Mouse (Mus musculus): ENCODE measurements at regions not wholly inside any gene's neighbourhood (a gene's known extent, or its start where the extent isn't known, plus 50 kb on each side); places are given as distances from the start of the nearest gene placed in this dataset.

DNA sequence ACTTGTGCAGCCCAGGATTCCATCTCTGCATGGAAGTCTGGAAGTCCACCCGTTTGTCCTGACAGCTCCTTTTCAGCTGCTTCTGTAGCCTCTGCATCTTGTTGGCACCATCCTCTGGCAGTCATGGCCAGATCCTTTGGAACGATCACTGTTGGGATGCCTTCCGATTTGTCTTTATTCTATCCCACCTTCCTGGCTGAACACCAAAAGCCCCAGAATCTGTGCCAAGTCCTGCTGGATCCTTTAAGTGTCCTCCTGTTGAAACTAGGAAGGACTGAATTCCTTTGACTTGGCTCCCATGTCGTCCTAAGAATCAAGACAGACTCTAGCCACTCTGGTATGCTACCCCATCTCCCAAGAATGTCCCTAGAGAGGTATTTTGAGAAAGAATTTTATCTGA, 201.3 kb downstream of the Tex36 start:
- DNase-seq, result no peak
- H3K27ac ChIP-seq, result no peak overlapping the region
- intact Hi-C loops (cut with DNase I), result no loop called here
- TF ChIP-seq CTCF (IDR thresholded peaks at IDR 0.05), result no peak
- H3K4me3 ChIP-seq, result no peak overlapping the region

DNA sequence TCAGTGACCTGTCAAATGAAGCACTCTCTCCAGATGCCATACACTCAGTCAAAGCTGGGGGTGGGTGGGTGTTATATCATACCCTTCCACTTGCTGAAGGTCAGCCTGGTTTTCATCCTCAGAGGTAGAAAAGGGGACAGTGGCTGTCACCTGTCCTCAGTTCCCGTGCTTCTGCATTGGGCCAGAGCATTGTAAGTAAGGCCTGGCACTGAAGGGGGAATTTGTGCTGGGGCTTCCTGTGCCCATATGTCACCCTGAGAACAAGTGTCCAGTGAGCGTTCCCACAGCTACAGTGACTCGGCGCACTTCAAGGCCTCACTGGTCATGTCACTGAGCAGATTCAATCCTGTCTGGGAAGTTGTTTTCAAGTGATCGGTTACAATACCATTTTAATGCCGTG, 213.2 kb downstream of the Tex36 start:
- intact Hi-C loops (cut with DNase I), result no loop called here
- TF ChIP-seq CTCF (IDR thresholded peaks at IDR 0.05), result no peak
- Histone ChIP-seq H3K4me3 (no peak overlapping the region), H3K27ac (no peak overlapping the region)
- no peak for DNase-seq

DNA sequence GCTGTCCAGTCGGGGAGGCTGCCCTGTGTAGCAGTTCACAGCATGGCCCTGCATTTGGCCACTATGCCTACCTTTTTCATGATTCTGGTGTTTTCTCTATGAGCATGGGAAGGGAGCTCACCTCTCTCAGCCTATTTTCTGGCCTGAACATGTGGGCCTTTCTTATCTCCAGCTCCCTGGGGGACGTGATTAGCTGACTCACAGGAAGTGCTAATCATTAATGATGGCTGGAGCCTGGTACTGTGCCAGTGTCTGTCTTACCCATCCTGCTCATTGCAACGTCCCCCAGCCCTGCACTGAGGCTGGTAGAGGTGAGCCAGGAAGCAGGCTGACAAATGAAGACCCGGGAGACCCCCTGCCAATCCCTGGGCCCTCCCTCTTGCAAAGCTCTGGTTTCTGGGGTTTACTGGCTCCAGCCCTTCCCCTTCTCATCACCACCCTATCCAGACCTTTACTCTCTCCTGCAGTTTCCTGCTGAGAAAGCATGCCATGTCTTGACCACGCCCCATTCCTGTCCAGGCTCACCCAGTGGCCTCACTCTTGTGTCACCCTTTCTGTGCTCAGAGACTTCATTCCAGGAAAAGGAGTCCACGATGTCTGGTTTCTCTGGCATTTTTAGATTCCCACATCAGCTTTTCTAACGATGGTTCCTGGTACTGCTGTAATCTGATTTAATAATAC, 219.8 kb downstream of the Tex36 start:
- TF ChIP-seq CTCF (IDR thresholded peaks at IDR 0.05), result no peak
- intact Hi-C loops (cut with DNase I), result no loop called here
- Histone ChIP-seq H3K27ac (no peak overlapping the region), H3K4me3 (no peak overlapping the region)
- no peak for DNase-seq

DNA sequence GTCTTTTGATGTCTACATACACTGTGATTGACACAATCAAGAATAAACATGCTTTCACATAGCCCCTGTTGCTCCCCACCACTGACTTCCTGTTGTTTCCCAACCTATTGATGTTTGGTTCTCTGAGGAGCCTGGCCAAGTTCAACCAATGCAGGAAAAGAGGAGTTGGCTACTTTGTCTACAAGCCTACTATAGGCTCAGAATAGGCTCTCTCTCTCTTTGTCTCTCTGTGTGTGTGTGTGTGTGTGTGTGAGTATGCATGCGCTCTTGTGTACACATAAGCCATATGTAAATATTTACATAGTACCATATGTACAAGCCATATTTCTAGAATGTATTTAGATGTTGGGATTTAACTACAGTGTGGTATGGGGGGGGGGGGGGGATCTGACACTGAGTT, 222.6 kb downstream of the Tex36 start:
- no peak for TF ChIP-seq CTCF (IDR thresholded peaks at IDR 0.05)
- DNase-seq, result no peak
- H3K27ac ChIP-seq, result no peak overlapping the region
- intact Hi-C loops (cut with DNase I), result no loop called here
- H3K4me3 ChIP-seq, result no peak overlapping the region

DNA sequence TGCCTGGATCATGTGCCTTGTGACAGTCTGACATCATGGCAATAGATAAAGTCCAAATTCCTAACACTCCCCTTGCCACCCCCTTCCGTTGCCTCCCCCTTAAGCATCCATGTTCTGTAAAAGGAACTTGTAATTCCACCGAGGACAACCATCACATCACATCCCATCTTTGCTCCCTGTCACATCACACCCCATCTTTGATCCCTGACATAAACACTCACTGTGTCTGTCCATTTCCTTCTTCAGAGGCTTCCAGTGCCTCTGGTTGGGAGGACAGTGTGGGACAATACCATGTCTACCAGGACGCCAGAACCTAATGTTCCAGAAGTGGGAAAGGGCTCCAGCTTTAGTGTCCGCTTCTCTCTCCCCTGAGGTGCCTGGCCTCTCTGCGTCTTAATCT, 223.6 kb downstream of the Tex36 start:
- intact Hi-C loops (cut with DNase I), result no loop called here

DNA sequence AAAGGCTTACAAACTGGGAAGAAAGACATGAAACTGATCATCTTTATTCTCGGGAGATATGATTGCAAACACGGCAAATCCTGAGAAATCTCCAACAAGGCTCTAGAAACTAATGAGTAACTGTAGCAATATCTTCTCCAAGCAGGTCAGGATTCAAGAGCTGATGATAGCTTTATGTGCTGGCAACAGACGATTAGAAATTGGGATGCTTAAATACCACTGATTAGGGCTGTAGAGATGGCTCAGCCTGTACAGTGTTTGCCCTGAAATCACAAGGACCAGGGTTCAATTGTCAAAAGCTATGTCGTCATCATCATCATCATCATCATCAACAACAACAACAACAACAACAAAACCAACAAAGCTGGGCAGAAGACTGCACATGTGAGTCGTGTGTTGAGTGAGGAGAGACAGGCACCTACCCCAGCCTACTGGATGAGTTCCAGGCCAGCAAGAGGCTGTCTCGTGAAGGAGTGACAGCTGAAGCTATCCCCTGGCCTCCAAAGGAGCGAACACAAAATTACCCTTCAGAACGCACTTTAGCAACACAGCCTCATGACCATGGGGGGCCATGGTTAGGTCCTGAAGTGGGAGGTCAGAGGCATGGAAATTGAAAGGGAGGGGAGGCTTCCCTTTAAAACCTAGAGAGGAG, 225.0 kb downstream of the Tex36 start:
- Histone ChIP-seq H3K27ac (no peak overlapping the region), H3K4me3 (no peak overlapping the region)
- DNase-seq, result no peak
- no peak for TF ChIP-seq CTCF (IDR thresholded peaks at IDR 0.05)
- intact Hi-C loops (cut with DNase I), result no loop called here

More for the DNA sequence above, 223.6 kb downstream of the Tex36 start:
- TF ChIP-seq CTCF (IDR thresholded peaks at IDR 0.05), result no peak
- no peak overlapping the region for H3K27ac ChIP-seq
- DNase-seq, result no peak
- no peak overlapping the region for H3K4me3 ChIP-seq

DNA sequence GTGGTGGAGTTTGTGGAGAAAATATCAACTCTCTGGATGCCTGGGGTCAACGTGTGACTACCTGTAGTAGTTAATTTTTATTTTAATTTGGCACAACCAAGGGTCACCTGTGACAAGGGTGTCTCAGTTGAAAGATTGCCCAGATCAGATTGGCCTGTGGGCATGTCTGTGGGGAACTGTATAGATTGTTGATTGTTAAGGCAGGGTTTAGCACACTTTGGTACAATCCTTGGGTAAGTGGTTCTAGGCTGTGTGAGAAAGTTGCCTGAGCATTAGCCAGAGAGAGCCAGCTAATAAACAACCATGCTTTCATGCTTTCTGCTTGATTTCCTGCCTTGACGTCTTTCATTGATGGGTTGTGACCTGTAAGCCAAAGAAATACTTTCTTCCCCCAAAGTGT, 229.3 kb downstream of the Tex36 start:
- intact Hi-C loops (cut with DNase I), result no loop called here
- Histone ChIP-seq H3K4me3 (no peak overlapping the region), H3K27ac (no peak overlapping the region)
- no peak for TF ChIP-seq CTCF (IDR thresholded peaks at IDR 0.05)
- DNase-seq, result no peak

DNA sequence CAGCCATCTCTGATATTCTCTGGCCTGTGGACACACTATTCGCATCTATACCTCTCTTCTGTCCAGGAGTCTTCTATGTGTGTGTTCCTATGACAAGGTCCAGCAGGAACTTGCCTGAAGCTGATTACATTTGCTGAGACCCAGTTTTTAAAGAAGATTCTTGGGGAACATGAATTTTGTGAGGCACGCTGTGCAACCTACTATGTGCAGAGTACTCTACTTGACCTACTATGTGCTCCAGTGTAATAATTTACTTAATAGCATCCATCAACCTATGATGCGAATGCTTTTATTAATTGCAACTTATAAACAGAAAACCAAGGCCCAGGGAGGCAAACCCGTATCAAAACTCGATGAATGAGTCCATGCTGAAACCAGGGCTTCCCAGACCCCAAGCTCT, 231.4 kb downstream of the Tex36 start:
- intact Hi-C loops (cut with DNase I), result no loop called here
- TF ChIP-seq CTCF (IDR thresholded peaks at IDR 0.05), result no peak
- DNase-seq, result no peak
- Histone ChIP-seq H3K27ac (no peak overlapping the region), H3K4me3 (no peak overlapping the region)

DNA sequence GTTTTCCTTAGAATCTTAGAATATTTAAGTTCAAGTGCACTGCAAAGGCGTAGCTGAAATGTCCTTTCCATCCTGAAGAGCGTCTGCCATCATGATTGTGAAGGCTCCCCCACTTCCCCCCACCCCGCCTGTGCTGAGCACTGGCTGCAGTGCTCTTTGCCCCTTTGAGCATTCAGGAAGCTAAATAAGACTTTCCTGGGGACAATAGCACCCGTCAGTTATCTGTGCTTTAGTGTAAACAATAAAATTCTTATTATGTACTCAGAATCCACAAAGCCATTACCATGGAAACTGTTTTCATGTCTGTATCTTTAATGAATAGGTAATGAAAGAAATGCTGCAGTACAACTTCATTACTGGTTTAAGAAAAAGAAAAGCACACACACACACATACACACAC, 237.4 kb downstream of the Tex36 start:
- intact Hi-C loops (cut with DNase I), result no loop called here
- Histone ChIP-seq H3K4me3 (no peak overlapping the region), H3K27ac (no peak overlapping the region)
- no peak for DNase-seq
- TF ChIP-seq CTCF (IDR thresholded peaks at IDR 0.05), result no peak

DNA sequence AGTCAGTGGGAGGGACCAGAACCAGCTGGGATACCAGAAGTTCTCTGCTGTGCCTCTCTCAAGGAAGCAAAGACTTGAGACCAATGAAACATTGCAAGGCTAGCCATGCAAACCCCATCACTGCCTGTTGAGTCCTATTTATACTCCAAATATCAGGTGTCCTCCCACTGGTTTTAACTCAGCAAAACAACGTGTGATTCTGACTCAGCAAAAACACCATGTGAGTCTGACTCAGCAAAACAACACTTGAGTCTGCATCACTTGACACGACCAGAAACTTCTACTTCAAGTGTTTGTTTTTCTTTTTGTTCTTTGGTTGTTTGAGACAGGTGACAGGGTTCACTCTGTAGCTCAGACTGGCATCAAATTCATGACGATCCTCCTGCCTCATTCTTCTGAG, 204.6 kb upstream of the Ctbp2 start:
- DNase-seq, result no peak
- Histone ChIP-seq H3K4me3 (no peak overlapping the region), H3K27ac (peak overlapping the region; percentile 65; the same call in 1 of the 2 replicates)
- TF ChIP-seq CTCF (IDR thresholded peaks at IDR 0.05), result no peak
- intact Hi-C loops (cut with DNase I), result no loop called here

DNA sequence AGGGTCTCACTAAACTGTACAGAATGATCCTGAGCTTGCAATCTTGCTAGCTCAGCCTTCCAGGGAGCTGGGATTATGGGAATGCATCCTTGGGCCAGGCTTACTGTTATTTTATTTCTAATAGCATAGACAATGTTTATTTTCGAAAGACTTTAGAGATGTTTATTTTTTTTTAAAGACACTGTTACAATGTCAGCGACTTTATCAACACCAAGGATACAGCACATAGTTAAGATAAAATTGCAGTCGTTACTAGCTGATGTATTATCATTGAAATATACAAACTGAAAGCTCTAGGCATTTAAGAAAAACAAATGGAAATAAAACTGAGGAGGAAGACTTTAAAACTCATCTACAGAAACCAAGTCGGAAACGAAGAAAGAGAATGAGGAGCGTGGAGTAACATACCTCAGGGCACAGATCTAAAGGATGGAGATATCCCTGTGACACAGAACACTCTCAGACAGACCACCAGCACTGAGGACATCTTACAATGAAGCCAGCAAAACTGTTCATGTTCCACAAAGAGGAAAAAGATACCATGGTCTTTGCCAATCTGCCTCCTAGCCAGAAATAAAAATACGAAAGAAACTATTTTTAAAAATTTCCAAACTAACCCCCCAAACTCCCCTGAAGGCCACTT, 201.5 kb upstream of the Ctbp2 start:
- no peak for DNase-seq
- intact Hi-C loops (cut with DNase I), result no loop called here
- Histone ChIP-seq H3K4me3 (no peak overlapping the region), H3K27ac (no peak overlapping the region)
- TF ChIP-seq CTCF (IDR thresholded peaks at IDR 0.05), result no peak

DNA sequence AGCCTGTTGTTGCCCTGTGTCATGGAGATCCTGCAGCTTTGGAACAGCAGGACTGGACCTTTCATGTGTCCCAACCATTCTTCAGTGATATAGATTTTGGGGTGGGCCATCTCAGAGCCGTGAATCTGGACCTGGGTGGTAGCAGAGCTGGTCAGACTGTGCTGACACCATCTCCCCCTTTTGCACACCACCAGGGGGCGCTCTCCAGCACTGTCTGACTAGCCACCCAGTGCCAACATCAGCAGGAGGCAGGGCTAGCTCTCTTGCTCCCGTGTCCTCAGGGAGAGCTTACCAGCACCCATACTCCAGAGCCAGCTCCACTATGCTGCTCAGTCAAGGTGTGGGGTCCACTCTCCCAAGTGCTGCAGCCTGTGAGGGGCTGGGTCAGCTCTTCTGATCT, 199.8 kb upstream of the Ctbp2 start:
- intact Hi-C loops (cut with DNase I), result no loop called here
- no peak for DNase-seq
- no peak overlapping the region for H3K27ac ChIP-seq
- TF ChIP-seq CTCF (IDR thresholded peaks at IDR 0.05), result 0 out of 2 replicates have a peak, but pooled peaks have one; percentile 15
- no peak overlapping the region for H3K4me3 ChIP-seq

DNA sequence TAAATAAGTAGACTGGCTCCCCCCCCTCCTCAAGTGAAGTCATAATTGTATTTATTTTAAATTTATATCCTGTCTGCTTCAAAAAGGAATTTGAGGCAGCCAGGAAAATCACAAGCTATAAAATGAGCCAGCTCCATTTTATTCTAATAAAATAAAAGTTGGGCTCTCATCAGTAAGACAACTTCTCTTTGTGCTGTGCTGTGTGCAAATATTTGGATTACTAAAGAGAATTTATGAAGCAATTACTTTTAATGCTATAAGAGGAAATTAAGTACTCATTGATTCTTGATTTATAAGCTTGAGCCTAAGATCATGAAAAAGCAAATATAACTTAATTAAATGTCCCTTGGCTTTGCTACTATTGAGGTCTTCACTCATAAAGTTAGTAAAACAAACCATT, 193.4 kb upstream of the Ctbp2 start:
- intact Hi-C loops (cut with DNase I), result no loop called here

More for the DNA sequence above, 193.4 kb upstream of the Ctbp2 start:
- Histone ChIP-seq H3K27ac (no peak overlapping the region), H3K4me3 (no peak overlapping the region)
- DNase-seq, result no peak
- TF ChIP-seq CTCF (IDR thresholded peaks at IDR 0.05), result no peak

Measured in gastrocnemius, adult 2 months (tissue).